Mouse (Mus musculus) MEL-GATA-1-ER (cell line): ENCODE measurements around the gene Nfib.

Experiments used
- DNase-seq: peaks from one replicate; pipeline ENCODE4 v3.0.0-alpha.2; 2012; ENCODE audit warnings: low read depth; ENCODE audit errors: extremely low read depth

The Nfib gene

DNA sequence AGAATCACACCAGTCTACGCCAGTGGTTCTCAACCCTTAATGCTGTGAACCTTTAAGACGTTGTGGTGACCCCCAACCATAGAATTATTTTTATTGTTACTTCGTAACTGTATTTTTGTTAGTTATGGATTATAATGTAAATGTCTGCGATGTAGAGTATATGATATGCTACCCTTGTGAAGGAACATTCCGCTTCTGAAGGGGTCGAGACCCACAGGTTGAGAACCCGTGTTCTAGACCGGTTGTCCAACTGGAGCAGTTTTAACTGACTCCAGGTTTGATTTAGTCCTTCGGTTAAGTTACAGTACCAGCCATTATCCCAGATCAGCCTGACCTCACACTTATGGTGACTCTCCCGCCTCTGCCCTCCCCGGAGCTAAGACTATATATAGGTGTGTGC is 70.4 kb downstream of the Nfib start:
- no peak for DNase-seq

GRCm38 (mm10) chr4:82634365-82634764 is 71.2 kb downstream of the Nfib start:
- DNase-seq = no peak

GRCm38 (mm10) chr4:82624285-82625045 is 81.1 kb downstream of the Nfib start:
- no peak for DNase-seq

DNA sequence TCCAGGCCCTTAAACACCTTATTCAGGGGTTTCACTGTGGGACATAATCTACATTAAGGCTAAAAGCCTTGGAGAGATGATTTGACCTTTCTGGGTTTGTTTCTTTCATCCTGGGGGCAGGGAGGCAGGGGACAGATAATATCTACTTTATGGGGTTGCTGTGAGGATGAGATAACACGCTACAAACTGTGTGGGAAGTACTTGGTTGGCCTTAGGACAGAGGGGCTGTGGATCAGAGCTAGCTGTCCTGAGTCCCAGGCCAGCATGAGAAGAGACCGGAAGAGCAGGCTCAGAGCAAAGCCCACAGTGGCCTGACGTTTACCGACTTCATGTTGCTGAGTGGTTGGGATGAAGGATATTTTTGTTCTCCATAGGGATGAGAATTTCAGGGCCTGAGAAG is 81.7 kb downstream of the Nfib start:
- DNase-seq = no peak

GRCm38 (mm10) chr4:82623081-82623538 is 82.4 kb downstream of the Nfib start:
- DNase-seq = no peak

DNA sequence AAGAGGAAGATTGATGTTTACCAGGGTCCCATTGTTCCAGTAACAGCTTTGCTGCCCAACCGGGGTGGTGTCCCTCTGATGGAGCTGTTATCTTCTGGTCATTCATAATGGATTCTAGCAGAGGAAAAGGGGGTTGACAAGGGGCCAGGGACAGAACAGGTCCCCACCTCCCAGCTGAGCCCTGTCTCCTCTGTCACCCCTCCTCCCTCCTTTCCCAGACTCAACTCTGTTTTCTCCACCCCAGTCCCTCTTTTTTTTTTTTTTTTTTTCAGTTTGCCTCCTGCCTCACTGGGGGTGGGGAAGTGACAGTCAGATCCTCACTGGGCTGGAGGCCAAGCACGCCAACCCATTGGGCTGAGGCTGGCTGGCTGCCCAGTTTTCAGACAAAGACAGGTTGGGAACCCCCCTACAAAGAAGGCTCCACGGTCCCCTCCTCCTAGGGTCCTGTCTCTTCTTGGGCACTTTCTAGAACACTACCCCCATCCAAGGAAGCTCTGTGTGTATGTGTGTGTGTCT is 83.2 kb downstream of the Nfib start:
- peak; percentile 13 for DNase-seq

- DNase-seq = peak; percentile 14
Measured at GRCm38 (mm10) chr4:82619539-82619941, 86.0 kb downstream of the Nfib start.

DNA sequence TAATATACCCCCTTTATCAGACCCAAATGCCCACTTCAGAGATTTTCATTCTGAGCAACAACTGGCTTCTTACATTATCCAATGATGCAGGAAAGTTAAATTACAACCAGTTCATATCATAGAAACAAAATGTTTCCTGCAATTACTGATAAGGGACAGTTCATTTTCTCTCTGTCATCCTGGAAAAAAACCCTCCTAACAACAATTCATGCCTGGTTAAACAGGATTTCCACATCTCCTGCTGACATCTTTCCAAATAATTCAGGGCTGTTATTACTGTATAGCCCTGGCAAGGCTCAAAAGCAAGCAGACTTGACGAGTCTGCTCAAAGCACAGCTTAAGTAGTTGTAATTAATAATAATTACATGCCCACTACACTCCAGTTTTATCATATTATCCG is 86.5 kb downstream of the Nfib start:
- no peak for DNase-seq

- DNase-seq = no peak
Measured at GRCm38 (mm10) chr4:82617257-82617656, 88.3 kb downstream of the Nfib start.

GRCm38 (mm10) chr4:82615712-82616111 is 89.8 kb downstream of the Nfib start:
- no peak for DNase-seq

DNA sequence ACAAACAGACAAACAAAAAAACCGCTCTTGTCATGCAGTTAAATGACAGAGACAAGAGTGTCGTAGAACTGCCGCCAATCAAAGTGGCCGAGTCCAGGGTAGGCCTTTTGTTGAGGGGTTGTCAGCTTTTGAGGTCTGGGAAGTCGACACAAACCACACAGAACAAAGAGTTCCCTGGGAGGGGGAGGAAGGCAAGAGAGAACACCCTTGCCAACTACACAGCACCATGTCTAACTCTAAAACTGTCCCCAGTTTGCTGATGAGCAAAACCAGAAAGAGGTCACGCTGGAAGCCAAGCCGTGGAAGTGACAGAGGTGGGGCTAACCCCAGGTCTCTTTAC is 91.1 kb downstream of the Nfib start:
- DNase-seq = no peak

- DNase-seq = no peak
Measured at GRCm38 (mm10) chr4:82613606-82614465, 91.7 kb downstream of the Nfib start.

- no peak for DNase-seq
Measured at GRCm38 (mm10) chr4:82609676-82610075, 95.9 kb downstream of the Nfib start.

DNA sequence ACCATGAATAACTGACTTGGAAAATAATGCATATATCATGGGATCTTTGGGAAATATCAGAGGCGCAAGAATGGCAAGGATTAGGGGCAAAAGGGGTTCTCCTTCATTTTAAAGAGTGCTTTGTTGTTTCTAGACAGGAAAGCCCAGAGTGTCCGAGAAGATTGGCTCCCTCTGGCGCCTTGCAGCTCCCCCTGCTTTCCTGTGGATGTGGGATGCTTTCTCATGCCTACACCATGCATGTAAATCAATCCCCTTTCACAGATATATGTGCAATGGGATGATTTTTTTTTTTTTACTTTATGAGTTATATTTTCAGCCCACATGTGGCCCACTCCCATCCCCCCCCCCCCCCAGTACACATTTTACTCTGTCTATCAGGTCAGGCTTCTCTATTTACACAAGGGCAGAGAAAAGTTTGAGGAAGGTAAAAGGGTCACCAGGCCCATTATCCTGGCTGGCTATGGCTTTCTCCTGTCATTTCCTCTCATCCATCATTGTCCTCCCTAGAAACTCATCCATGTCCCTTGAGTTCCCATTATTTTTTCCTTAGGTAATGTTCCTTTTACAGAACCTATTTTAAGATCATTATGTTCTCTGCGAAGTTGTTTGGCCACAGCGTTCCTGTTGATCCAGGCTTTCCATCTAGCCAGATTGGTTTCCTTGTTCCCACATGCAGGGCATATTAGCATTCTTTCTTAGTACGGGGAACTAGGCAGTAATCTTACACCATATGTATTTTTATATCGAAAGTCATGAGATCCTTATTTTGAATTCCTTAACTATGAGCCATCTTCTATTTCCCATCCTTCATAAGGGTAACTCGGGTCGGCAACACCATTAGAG is 96.6 kb downstream of the Nfib start:
- DNase-seq = no peak

DNA sequence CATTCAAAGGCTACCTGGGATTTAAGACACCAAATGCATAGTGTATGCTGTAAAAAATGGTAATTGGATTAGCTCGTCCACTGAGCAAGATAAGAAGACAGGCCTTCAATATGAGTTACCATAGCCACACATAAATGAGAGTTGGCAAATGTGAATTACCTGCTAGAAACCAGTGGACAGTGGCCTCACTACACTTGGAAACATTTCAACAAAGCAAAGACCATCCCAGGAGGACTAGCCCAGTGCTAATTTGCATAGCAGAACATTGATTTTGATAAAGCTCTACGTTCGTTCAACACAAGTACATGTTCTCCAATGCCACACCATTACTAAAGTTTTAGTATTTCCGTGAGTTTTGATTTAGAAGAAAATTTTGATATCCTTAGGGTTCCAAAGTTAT is 98.3 kb downstream of the Nfib start:
- no peak for DNase-seq

DNA sequence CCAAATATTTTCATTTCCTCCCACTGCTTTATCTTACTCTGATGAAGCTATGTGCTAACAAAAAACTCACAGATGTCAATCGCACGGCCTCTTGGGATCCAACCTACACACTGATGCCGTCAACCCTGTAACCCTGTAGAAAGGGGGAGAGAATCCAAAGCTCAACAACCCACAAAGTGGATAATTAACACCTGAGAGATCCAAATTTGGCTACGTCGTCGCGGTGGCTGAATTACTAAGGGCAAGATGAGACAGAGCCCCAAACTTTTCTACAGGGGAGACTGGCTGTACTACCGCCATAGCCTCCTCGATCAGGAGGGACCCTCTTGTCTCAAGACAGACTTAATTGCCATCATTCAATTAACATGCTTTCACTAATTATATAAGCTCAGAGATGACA is 99.2 kb downstream of the Nfib start:
- no peak for DNase-seq

GRCm38 (mm10) chr4:82605034-82605784 is 100.3 kb downstream of the Nfib start:
- DNase-seq = no peak

DNA sequence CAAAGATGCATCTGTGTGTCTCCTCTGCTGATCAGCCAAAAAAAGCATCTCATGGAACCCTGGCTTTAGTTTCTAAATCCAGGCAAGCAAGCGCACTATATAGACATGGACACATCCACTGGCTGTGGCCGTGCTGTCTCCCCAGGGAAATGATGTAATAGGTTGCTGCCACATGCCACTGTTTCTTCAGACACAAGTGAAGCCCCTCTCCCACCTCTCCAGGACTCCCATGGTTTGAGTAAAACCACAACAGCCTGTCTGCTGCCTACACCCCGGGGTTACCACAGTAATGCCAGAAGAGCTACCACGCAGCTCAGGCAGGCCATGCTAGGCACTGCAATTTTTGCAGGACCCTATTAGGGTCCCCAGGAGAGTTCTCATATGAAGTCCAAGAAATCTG is 101.0 kb downstream of the Nfib start:
- no peak for DNase-seq

DNA sequence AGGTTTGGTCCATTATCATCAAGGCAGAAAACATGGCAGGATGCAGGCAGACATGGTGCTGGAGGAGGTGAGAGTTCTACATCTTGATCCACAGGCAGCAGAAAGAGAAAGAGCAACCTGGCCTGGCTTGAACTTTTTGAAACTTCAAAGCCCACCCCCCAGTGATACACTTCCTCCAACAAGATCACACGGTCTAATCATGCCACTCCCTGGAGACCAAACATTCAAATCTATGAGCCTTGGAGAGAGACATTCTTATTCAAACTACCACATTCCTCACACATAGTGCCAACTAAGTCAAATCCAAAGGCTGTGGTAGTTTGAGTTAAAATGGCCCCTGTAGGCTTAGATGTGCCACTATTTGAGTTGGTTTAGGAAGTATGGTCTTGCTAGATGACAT is 104.9 kb downstream of the Nfib start:
- DNase-seq = no peak

DNA sequence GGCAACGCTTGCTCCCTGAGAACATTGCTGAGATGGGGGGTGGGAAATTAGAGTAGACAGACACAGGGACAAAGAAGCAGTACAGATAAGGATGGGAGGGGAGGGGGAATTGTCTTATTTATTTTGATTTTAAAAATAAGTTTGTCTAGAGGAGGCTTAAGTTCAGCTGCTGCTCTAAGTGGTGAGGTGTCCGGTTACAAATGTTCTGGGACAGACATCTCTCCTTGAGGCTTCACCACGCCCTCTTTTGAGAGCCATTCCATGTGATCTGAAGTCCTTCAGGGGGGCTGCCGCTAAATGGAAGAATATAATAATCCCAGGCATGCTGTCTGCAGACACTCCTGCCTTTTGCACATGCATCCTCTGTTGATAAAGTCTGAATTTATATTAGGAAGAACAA is 107.1 kb downstream of the Nfib start:
- DNase-seq = no peak
